Mouse (Mus musculus) CH12.LX (cell line): ENCODE measurements at regions not wholly inside any gene's neighbourhood (a gene's known extent, or its start where the extent isn't known, plus 50 kb on each side); places are given as distances from the start of the nearest gene placed in this dataset.

Experiments used
- DNase-seq: peaks from one replicate; pipeline ENCODE4 v3.0.0-alpha.2; 2013; ENCODE audit errors: extremely low read depth
- H3K27ac ChIP-seq: 2 replicates; pipeline ENCODE4 v1.5.1; 2012; ENCODE audit warnings: low read depth, mild to moderate bottlenecking, control low read depth, moderate library complexity; ENCODE audit not compliant: insufficient read depth
- H3K27me3 ChIP-seq: replicated peaks from 2 replicates; pipeline ENCODE3; 2012; ENCODE audit warnings: inconsistent platforms
- H3K36me3 ChIP-seq, 2 experiments: replicated peaks in 1 of 2; 2 replicates each; pipeline versions ENCODE3 to v1.6.1; 2012; ENCODE audit warnings: inconsistent platforms in 1 of 2, low read length in 1 of 2, mild to moderate bottlenecking in 1 of 2, mixed read lengths in 1 of 2, moderate library complexity in 1 of 2; ENCODE audit not compliant: control insufficient read depth in 1 of 2, insufficient read depth in 1 of 2
- H3K4me1 ChIP-seq, 2 experiments: 2 replicates each; pipeline ENCODE4 v1.6.1; 2012; ENCODE audit warnings: inconsistent platforms in 1 of 2, moderate library complexity in 1 of 2; ENCODE audit not compliant: insufficient read depth in 2 of 2, control insufficient read depth in 1 of 2
- H3K4me2 ChIP-seq: 2 replicates; pipeline ENCODE4 v1.6.1; 2012; ENCODE audit warnings: low read depth, mild to moderate bottlenecking, control low read depth; ENCODE audit not compliant: poor library complexity, insufficient read depth, severe bottlenecking
- H3K4me3 ChIP-seq, 3 experiments: fragments of 150-350 bp in 1 of 3; sonication (generic) in 1 of 3; replicated peaks in 1 of 3; 2 replicates each; pipeline versions ENCODE3 to v1.5.1; 2011 to 2012; ENCODE audit warnings: low read depth in 2 of 3, low read length in 2 of 3, mild to moderate bottlenecking in 2 of 3, moderate library complexity in 2 of 3, control low read depth in 1 of 3, improper control_type of control experiment in 1 of 3, inconsistent platforms in 1 of 3, mixed read lengths in 1 of 3; ENCODE audit not compliant: poor library complexity in 1 of 3
- H3K79me2 ChIP-seq: replicated peaks from 2 replicates; pipeline ENCODE4 v1.6.1; 2012; ENCODE audit warnings: mild to moderate bottlenecking, moderate library complexity; ENCODE audit not compliant: control insufficient read depth, poor library complexity, insufficient read depth, severe bottlenecking; ENCODE audit errors: extremely low read depth
- H3K9ac ChIP-seq: 2 replicates; pipeline ENCODE4 v1.6.1; 2012; ENCODE audit warnings: low read depth, mild to moderate bottlenecking, control low read depth, moderate library complexity; ENCODE audit not compliant: insufficient read depth
- H3K9me3 ChIP-seq: replicated peaks from 2 replicates; pipeline ENCODE3; 2012; ENCODE audit warnings: low read length, inconsistent platforms, mixed read lengths
- CHD1 ChIP-seq: IDR thresholded peaks from 2 replicates; pipeline ENCODE4 v1.6.1; 2012; ENCODE audit warnings: low read depth, low read length, improper control_type of control experiment, inconsistent platforms
- CTCF ChIP-seq, 2 experiments: IDR thresholded peaks in 1 of 2; conservative IDR thresholded peaks in 1 of 2; 2 replicates each; pipeline ENCODE4 v1.5.1; 2011 to 2012; ENCODE audit warnings: low read depth in 2 of 2, low read length in 2 of 2, improper control_type of control experiment in 1 of 2, inconsistent platforms in 1 of 2, mild to moderate bottlenecking in 1 of 2, moderate library complexity in 1 of 2
- E2F4 ChIP-seq: IDR thresholded peaks from 2 replicates; pipeline ENCODE4 v1.6.1; 2011; ENCODE audit warnings: low read depth, low read length, improper control_type of control experiment; ENCODE audit not compliant: insufficient replicate concordance
- ETS1 ChIP-seq: conservative IDR thresholded peaks from 2 replicates; pipeline ENCODE4 v1.6.1; 2012; ENCODE audit warnings: low read depth, mild to moderate bottlenecking, inconsistent platforms, low read length, improper control_type of control experiment, moderate library complexity
- GABPA ChIP-seq: IDR thresholded peaks from 2 replicates; pipeline ENCODE4 v1.6.1; 2012; ENCODE audit warnings: low read depth, low read length, improper control_type of control experiment, inconsistent platforms; ENCODE audit not compliant: insufficient replicate concordance
- HCFC1 ChIP-seq: IDR thresholded peaks from 2 replicates; pipeline ENCODE4 v1.6.1; 2012; ENCODE audit warnings: low read depth, mild to moderate bottlenecking, inconsistent platforms, low read length, improper control_type of control experiment
- IRF4 ChIP-seq: IDR thresholded peaks from 2 replicates; pipeline ENCODE4 v1.6.1; 2014; ENCODE audit warnings: low read depth, mild to moderate bottlenecking, inconsistent platforms, low read length, improper control_type of control experiment
- JUND ChIP-seq: conservative IDR thresholded peaks from 2 replicates; pipeline ENCODE4 v1.6.1; 2011; ENCODE audit warnings: low read depth, low read length, improper control_type of control experiment
- KAT2A ChIP-seq: IDR thresholded peaks from 2 replicates; pipeline ENCODE4 v1.6.1; 2012; ENCODE audit warnings: low read length, improper control_type of control experiment, inconsistent platforms; ENCODE audit not compliant: insufficient replicate concordance
- MAFK ChIP-seq: IDR thresholded peaks from 2 replicates; pipeline ENCODE4 v1.6.1; 2011; ENCODE audit warnings: low read length, improper control_type of control experiment; ENCODE audit not compliant: insufficient replicate concordance
- MAX ChIP-seq: IDR thresholded peaks from 2 replicates; pipeline ENCODE4 v1.6.1; 2011; ENCODE audit warnings: low read length, improper control_type of control experiment
- MEF2A ChIP-seq: IDR thresholded peaks from 2 replicates; pipeline ENCODE4 v1.6.1; 2014; ENCODE audit warnings: low read depth, mild to moderate bottlenecking, inconsistent platforms, low read length, improper control_type of control experiment, borderline replicate concordance
- MXI1 ChIP-seq: IDR thresholded peaks from 2 replicates; pipeline ENCODE4 v1.6.1; 2011; ENCODE audit warnings: mild to moderate bottlenecking, low read depth, low read length, improper control_type of control experiment
- MYC ChIP-seq: IDR thresholded peaks from 2 replicates; pipeline ENCODE4 v1.6.1; 2011; ENCODE audit warnings: low read depth, mild to moderate bottlenecking, improper control_type of control experiment, low read length
- POLR2A ChIP-seq: IDR thresholded peaks from 2 replicates; pipeline ENCODE4 v1.6.1; 2011; ENCODE audit warnings: low read depth, mild to moderate bottlenecking, improper control_type of control experiment, low read length
- POLR2AphosphoS2 ChIP-seq: IDR thresholded peaks from 2 replicates; pipeline ENCODE4 v1.6.1; 2011; ENCODE audit warnings: low read depth, low read length, improper control_type of control experiment
- SIN3A ChIP-seq: IDR thresholded peaks from 2 replicates; pipeline ENCODE4 v1.6.1; 2012; ENCODE audit warnings: low read length, improper control_type of control experiment, inconsistent platforms
- SMC3 ChIP-seq: IDR thresholded peaks from 2 replicates; pipeline ENCODE4 v1.6.1; 2011; ENCODE audit warnings: low read depth, low read length, improper control_type of control experiment
- TBP ChIP-seq: conservative IDR thresholded peaks from 2 replicates; pipeline ENCODE4 v1.6.1; 2011; ENCODE audit warnings: low read depth, low read length, improper control_type of control experiment
- USF2 ChIP-seq: conservative IDR thresholded peaks from 2 replicates; pipeline ENCODE4 v1.6.1; 2011; ENCODE audit warnings: low read depth, low read length, improper control_type of control experiment
- ZC3H11A ChIP-seq: IDR thresholded peaks from 2 replicates; pipeline ENCODE4 v1.6.1; 2012; ENCODE audit warnings: low read depth, mild to moderate bottlenecking, inconsistent platforms, low read length, improper control_type of control experiment
- ZKSCAN1 ChIP-seq: IDR thresholded peaks from 2 replicates; pipeline ENCODE4 v1.6.1; 2012; ENCODE audit warnings: low read depth, inconsistent platforms, low read length, improper control_type of control experiment, borderline replicate concordance
- ZNF384 ChIP-seq: IDR thresholded peaks from 2 replicates; pipeline ENCODE4 v1.6.1; 2012; ENCODE audit warnings: low read depth, low read length, improper control_type of control experiment, inconsistent platforms
- dilution Hi-C: fragments of 300-500 bp; cut with MboI; formaldehyde crosslinking; loops from 2 replicates; pipeline ENCODE4 v1.14.3; 2020; ENCODE audit warnings: low sequenced_read_pairs; ENCODE audit not compliant: extremely low pct_unique_long_range_greater_than_20kb, extremely low pct_ligation_motif_present
- in situ Hi-C: fragments of 300-500 bp; cut with MboI; formaldehyde crosslinking; loops from 3 replicates; pipeline ENCODE4 v1.14.3; 2019; ENCODE audit warnings: low sequenced_read_pairs, low pct_ligation_motif_present, low pct_unique_long_range_greater_than_20kb, mixed read lengths

DNA sequence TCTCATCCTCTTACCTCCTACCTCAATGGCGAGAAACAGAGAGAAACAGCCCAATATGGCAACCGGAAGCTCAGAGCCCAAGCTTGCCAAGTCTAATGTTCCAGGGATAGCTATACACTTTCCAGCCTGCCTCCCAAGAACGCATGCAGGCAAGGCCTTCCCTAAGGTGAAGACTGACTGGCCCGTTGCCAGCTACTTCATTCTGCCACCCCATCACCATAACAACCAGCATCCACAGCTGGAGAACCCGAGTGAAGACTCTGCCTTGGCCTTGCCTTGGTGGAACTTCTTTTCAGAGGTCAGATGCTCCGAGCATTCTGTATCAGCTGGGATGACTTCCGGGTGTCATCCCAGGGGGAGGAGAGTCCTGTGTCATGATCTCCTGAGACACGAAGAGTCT is 130.6 kb downstream of the Vrk1 start:
- Histone ChIP-seq H3K27me3 (no peaks in the 10 kb centered on the region), H3K9me3 (peaks cover 84% of the 10 kb centered on the region), H3K4me2 (no peak overlapping the region), H3K4me1 (no peaks in the 10 kb centered on the region), H3K36me3 (no peaks in the 10 kb centered on the region), H3K4me3 (no peak overlapping the region), H3K79me2 (no peaks in the 10 kb centered on the region), H3K9ac (no peak overlapping the region), H3K27ac (no peak overlapping the region)
- TF ChIP-seq MYC (no peak), USF2 (no peak), CHD1 (no peak), JUND (no peak), HCFC1 (no peak), KAT2A (no peak), CTCF (conservative IDR thresholded peaks at IDR 0.05 in 1 of 2, IDR thresholded peaks at IDR 0.05 in 1 of 2; ENCODE audit: low read depth in 2 of 2, low read length in 2 of 2) (no peak)
- in situ Hi-C loops: no loop called here
- dilution Hi-C loops: no loop called here
- DNase-seq: no peak

DNA sequence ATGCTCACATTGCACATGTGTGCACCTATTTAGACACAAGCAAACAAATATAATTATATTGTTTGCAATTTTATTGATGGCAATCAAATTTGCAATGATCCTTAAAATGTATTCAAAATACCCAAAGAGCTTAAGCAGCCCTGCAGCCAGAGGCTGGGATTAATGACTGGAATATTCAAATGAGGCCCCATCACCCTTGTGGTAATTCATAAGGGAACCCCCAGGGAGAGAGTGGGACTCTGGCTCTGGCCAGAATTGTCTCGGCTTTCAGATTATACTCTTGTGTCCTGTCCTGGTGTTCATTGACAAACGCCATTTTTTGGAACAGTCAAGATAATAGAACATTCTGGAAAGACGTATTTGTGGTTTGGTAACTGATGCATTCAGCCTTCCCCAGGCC is 133.5 kb downstream of the Vrk1 start:
- no peak for DNase-seq
- in situ Hi-C loops (no loop called here), dilution Hi-C loops (no loop called here)
- H3K27me3 ChIP-seq: no peaks in the 10 kb centered on the region
- H3K9ac ChIP-seq: no peak overlapping the region
- no peak overlapping the region for H3K27ac ChIP-seq
- TF ChIP-seq POLR2AphosphoS2 (no peak), ZNF384 (no peak), MAFK (no peak), JUND (no peak), ZC3H11A (no peak), MAX (no peak), POLR2A (no peak), MYC (no peak), SMC3 (no peak), ZKSCAN1 (no peak), MEF2A (no peak), ETS1 (no peak)
- H3K9me3 ChIP-seq: peaks cover 84% of the 10 kb centered on the region
- no peak overlapping the region for H3K4me3 ChIP-seq
- H3K79me2 ChIP-seq: no peaks in the 10 kb centered on the region
- H3K4me2 ChIP-seq: no peak overlapping the region
- H3K4me1 ChIP-seq: no peaks in the 10 kb centered on the region
- H3K36me3 ChIP-seq: no peaks in the 10 kb centered on the region

DNA sequence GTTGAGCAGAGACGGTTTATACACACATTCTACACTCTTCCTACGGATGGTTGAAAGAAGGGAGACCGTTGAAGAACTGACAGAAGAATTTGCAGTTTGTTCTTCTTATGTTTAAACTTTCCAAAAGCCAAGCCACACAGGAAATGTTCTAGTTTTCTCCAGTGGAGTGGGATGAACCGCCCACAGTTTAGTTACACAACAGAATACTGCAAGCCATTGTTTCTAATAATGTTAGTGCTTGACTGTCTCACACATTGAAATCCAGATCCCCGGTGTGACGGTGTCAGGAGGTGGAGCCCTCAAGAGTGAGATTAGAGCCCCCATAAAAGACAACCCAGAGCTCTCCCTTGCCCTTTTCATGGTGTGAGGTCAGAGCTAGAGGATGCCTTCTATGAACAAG is 146.8 kb downstream of the Vrk1 start:
- Histone ChIP-seq H3K27me3 (no peaks in the 10 kb centered on the region), H3K9me3 (peaks cover 81% of the 10 kb centered on the region), H3K4me3 (no peak overlapping the region), H3K27ac (no peak overlapping the region), H3K79me2 (no peaks in the 10 kb centered on the region), H3K36me3 (no peaks in the 10 kb centered on the region), H3K9ac (no peak overlapping the region), H3K4me1 (no peaks in the 10 kb centered on the region), H3K4me2 (no peak overlapping the region)
- no peak for DNase-seq
- dilution Hi-C loops: no loop called here
- in situ Hi-C loops: no loop called here
- TF ChIP-seq ZKSCAN1: no peak
- no peak for TF ChIP-seq IRF4
- TF ChIP-seq E2F4: no peak
- no peak for TF ChIP-seq GABPA
- TF ChIP-seq JUND: no peak
- no peak for TF ChIP-seq MXI1
- TF ChIP-seq SIN3A: no peak
- no peak for TF ChIP-seq TBP
